In the genomic region with DNA sequence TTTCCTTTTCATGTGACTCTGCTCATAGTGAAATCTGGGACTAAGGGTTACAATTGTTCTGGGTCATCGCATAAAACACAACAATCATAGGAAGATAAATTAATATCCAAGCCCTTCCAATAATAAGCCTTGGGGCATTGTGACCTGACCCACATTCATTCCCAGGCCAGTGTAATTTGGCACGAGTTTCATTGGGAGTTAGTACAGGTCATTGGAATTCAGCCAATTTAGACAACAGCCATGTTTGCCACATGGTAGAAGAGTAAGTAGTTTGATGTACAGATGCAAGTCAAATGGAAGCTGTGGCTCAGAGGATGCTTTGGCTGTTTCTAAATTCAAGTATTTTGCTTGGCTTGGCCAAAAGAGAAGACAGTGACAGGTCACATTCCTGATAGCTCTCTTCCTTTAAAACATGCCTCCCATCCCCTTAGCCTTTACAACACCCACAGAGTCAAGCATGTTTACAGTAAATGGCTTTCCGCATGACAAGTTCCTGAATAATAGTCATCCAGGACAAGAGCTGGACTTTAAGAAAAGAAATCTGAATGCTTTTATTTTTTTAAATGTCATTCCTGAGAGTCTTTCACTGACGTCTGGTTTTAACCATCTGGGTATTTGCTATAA, we compare ENCODE assay signal across 25 mouse cellular contexts.
DNase-seq lines count a peak whose midpoint lies in the region; ATAC-seq lines count a peak whose summit lies in the region.
"Had no signal": no experiment of that assay in that cellular context is flagged by ENCODE, and none has a peak within 500 bp of the region (broad histone marks: within the 10 kb centered on the region; RNA-seq: fewer than 3 reads in every experiment).

No protein-coding gene starts in this region.

- no peak overlapping the region for H3K9ac ChIP-seq in lung, embryonic 15.5 days
- H3K9ac ChIP-seq in kidney, embryonic 14.5 days (ENCODE audit: low read depth, low read length), result no peak overlapping the region
- H3K9ac ChIP-seq: forebrain, embryonic 13.5 days had no signal

- H3K4me1 ChIP-seq in lung, embryonic 15.5 days, result 0 out of 2 replicates have a peak, but pooled peaks cover 6% of the 10 kb centered on the region
- no peaks in the 10 kb centered on the region; the same call in 1 of the 2 replicates for H3K4me1 ChIP-seq in kidney, embryonic 14.5 days (ENCODE audit: control insufficient read depth, insufficient read depth, low read length)
- H3K4me1 ChIP-seq: forebrain, embryonic 13.5 days; megakaryocyte, embryonic 14.5 days had no signal

- no peak overlapping the region for H3K4me3 ChIP-seq in lung, embryonic 15.5 days
- H3K4me3 ChIP-seq in kidney, embryonic 14.5 days (ENCODE audit: low read length), result no peak overlapping the region
- H3K4me3 ChIP-seq: erythroblast, embryonic 14.5 days; forebrain, embryonic 13.5 days; heart, adult 2 months; left cerebral cortex, adult 2 months; megakaryocyte, embryonic 14.5 days; myocyte had no signal

- H3K27ac ChIP-seq in lung, embryonic 15.5 days, result 0 out of 2 replicates have a peak overlapping the region, but pooled peaks have one; percentile 53
- H3K27ac ChIP-seq in kidney, embryonic 14.5 days (ENCODE audit: low read depth, low read length), result no peak overlapping the region
- H3K27ac ChIP-seq: forebrain, embryonic 13.5 days; heart, adult 2 months; left cerebral cortex, adult 2 months had no signal

- H3K9me3 ChIP-seq in lung, embryonic 15.5 days, result no peaks in the 10 kb centered on the region
- H3K9me3 ChIP-seq in kidney, embryonic 14.5 days (ENCODE audit: control insufficient read depth, low read length), result no peaks in the 10 kb centered on the region
- H3K9me3 ChIP-seq: forebrain, embryonic 13.5 days; megakaryocyte, embryonic 14.5 days had no signal

- no peaks in the 10 kb centered on the region for H3K27me3 ChIP-seq in lung, embryonic 15.5 days
- H3K27me3 ChIP-seq in kidney, embryonic 14.5 days (ENCODE audit: control insufficient read depth, insufficient read depth, low read length), result no peaks in the 10 kb centered on the region
- H3K27me3 ChIP-seq: forebrain, embryonic 13.5 days; megakaryocyte, embryonic 14.5 days; Patski had no signal

- peak; percentile 6 for DNase-seq in adrenal gland, adult 2 months
- DNase-seq in adrenal gland, adult 18-20 months (ENCODE audit: low spot score in 2 of 2), result no peak
- no peak for DNase-seq in lung, adult 18-20 months
- peak; percentile 12 to 20 for DNase-seq in kidney, postnatal 4 days
- no peak for DNase-seq in heart, postnatal 14 days
- DNase-seq: cerebellum, adult 18-20 months; heart, adult 2 months; heart, postnatal 4 days; left cerebral cortex, postnatal 4 days; liver; lung, adult 2 months; midbrain, embryonic 14.5 days; right cerebral cortex, adult 18-20 months; thymus, postnatal 36 days had no signal

- ATAC-seq in lung, embryonic 15.5 days (ENCODE audit: borderline replicate concordance, extremely low read depth, low FRiP score, low TSS enrichment), result peak; percentile 78; the same call in 1 of the 2 replicates
- peak; percentile 73; the same call in 1 of the 2 replicates for ATAC-seq in kidney, embryonic 14.5 days (ENCODE audit: low FRiP score, low TSS enrichment)
- ATAC-seq in erythroblast, adult 5-6 weeks (replicated peaks; ENCODE audit: low FRiP score, poor library complexity, severe bottlenecking), result no peak
- ATAC-seq: forebrain, embryonic 13.5 days; hindbrain, embryonic 16.5 days; intestine, postnatal 0 days; Patski had no signal

- intact Hi-C loops in heart, postnatal 14 days (cut with DNase I), result no loop called here

- no peak overlapping the region for H3K4me2 ChIP-seq in lung, embryonic 15.5 days
- no peak overlapping the region for H3K4me2 ChIP-seq in kidney, embryonic 14.5 days (replicated peaks; ENCODE audit: low read depth, low read length)
- H3K4me2 ChIP-seq: forebrain, embryonic 13.5 days had no signal

- 33% methylated on average over 4 of the region's 4 CpGs for WGBS in lung, embryonic 15.5 days
- 45% methylated on average over 4 of the region's 4 CpGs for WGBS in kidney, embryonic 14.5 days

- H3K36me3 ChIP-seq in lung, embryonic 15.5 days, result no peaks in the 10 kb centered on the region
- no peaks in the 10 kb centered on the region for H3K36me3 ChIP-seq in kidney, embryonic 14.5 days (ENCODE audit: control insufficient read depth, insufficient read depth, low read length)

Comparison
In these comparisons a context has a peak if more than half of its experiments do, and no peak if none do; other contexts are left out.
1. DNase-seq: peak in adrenal gland, adult 2 months (single experiment) and kidney, postnatal 4 days (2 of 2); none in adrenal gland, adult 18-20 months (0 of 2), lung, adult 18-20 months (0 of 2) and heart, postnatal 14 days (0 of 2).